Mouse (Mus musculus) kidney, embryonic 14.5 days (tissue): Measurements from ENCODE around the gene Tmed6. TPM values are rescaled to one million over a fixed set of nuclear protein-coding genes. Genes with fewer than 3 reads are reported as not detected.
"Not testable (repeated sequence)": the region's sequence is repeated elsewhere in the genome, so short reads cannot be mapped to it uniquely, and the experiment has no call there.

Source experiments
- ATAC-seq: fragments of 200-750 bp; cut with Nextera tagmentation; 2 replicates; pipeline ENCODE4 v1.8.0; 2017; ENCODE audit warnings: moderate number of reproducible peaks, mild to moderate bottlenecking, moderate TSS enrichment, moderate library complexity; ENCODE audit not compliant: low FRiP score, low TSS enrichment
- H3K27ac ChIP-seq: fragments of 300-500 bp; sonication (generic); 2 replicates; pipeline ENCODE4 v1.5.1; 2014; ENCODE audit warnings: low read depth, mild to moderate bottlenecking, low read length, moderate library complexity, mixed read lengths
- H3K27me3 ChIP-seq: fragments of 300-500 bp; sonication (generic); 2 replicates; pipeline ENCODE4 v1.6.1; 2014; ENCODE audit warnings: mild to moderate bottlenecking, low read length; ENCODE audit not compliant: control insufficient read depth, insufficient read depth
- H3K36me3 ChIP-seq: fragments of 300-500 bp; sonication (generic); 2 replicates; pipeline ENCODE4 v1.6.1; 2014; ENCODE audit warnings: low read length, mixed read lengths; ENCODE audit not compliant: control insufficient read depth, insufficient read depth
- H3K4me1 ChIP-seq: fragments of 300-500 bp; sonication (generic); 2 replicates; pipeline ENCODE4 v1.6.1; 2014; ENCODE audit warnings: low read length, mixed read lengths; ENCODE audit not compliant: control insufficient read depth, insufficient read depth
- H3K4me2 ChIP-seq: fragments of 300-500 bp; sonication (generic); replicated peaks from 2 replicates; pipeline ENCODE4 v1.6.1; 2014; ENCODE audit warnings: low read depth, mild to moderate bottlenecking, low read length
- H3K4me3 ChIP-seq: fragments of 300-500 bp; sonication (generic); 2 replicates; pipeline ENCODE4 v1.5.1; 2014; ENCODE audit warnings: mild to moderate bottlenecking, low read length
- H3K9ac ChIP-seq: fragments of 300-500 bp; sonication (generic); 2 replicates; pipeline ENCODE4 v1.6.1; 2014; ENCODE audit warnings: low read depth, mild to moderate bottlenecking, low read length, moderate library complexity
- H3K9me3 ChIP-seq: fragments of 300-500 bp; sonication (generic); 2 replicates; pipeline ENCODE4 v1.6.1; 2016; ENCODE audit warnings: low read length; ENCODE audit not compliant: control insufficient read depth
- WGBS: fragments of 180-500 bp; shearing (Covaris S2); extraction: QIAGEN DNeasy Blood & Tissue Kit; methylation state at CpG from one replicate; pipeline ENCODE4 v1.1.7; 2014; 5-methylcytosine and 5-hydroxymethylcytosine counted together
- polyA plus RNA-seq: library from polyadenylated mRNA; unstranded; fragments of >200 nt; fragmentation: Nextera tagmentation; extraction: Ambion mirVana; gene quantifications from 2 replicates; pipeline ENCODE4 v1.2.1, GENCODE M21; 2014

The Tmed6 gene
- polyA plus RNA-seq, 1 experiment from 2014 or later = 22.5 TPM

DNA sequence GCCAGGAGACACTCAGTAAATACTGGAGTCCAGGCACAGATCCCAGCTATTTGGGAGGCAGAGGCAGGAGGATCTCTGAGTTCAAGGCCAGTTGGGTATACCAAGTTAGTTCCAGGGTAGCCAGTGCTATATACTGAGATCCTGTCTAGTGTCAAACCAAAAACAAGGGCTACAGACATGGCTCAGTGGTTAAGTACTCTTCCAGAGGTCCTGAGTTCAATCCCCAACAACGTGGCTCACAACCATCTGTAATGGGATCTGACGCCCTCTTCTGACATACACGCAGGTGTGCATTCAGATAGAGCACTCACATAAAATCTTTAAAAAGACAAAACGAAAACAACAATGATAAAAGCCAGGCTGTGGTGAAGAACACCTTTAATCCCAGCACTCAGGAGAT is 16.0 kb downstream of the Tmed6 start:
- WGBS = 93% methylated on average over 4 of the region's 4 CpGs
- peak overlapping the region; percentile 91; the same call in 1 of the 2 replicates for H3K4me3 ChIP-seq
- peak overlapping the region; percentile 89; the same call in 1 of the 2 replicates for H3K4me2 ChIP-seq
- no peak overlapping the region for H3K9ac ChIP-seq
- ATAC-seq = no peak
- no peak overlapping the region; the same call in 1 of the 2 replicates for H3K27ac ChIP-seq
- peaks cover 71% of the 10 kb centered on the region for H3K36me3 ChIP-seq
- H3K27me3 ChIP-seq = no peaks in the 10 kb centered on the region
- H3K4me1 ChIP-seq = 0 out of 2 replicates have a peak, but pooled peaks cover 6% of the 10 kb centered on the region
- H3K9me3 ChIP-seq = no peaks in the 10 kb centered on the region

DNA sequence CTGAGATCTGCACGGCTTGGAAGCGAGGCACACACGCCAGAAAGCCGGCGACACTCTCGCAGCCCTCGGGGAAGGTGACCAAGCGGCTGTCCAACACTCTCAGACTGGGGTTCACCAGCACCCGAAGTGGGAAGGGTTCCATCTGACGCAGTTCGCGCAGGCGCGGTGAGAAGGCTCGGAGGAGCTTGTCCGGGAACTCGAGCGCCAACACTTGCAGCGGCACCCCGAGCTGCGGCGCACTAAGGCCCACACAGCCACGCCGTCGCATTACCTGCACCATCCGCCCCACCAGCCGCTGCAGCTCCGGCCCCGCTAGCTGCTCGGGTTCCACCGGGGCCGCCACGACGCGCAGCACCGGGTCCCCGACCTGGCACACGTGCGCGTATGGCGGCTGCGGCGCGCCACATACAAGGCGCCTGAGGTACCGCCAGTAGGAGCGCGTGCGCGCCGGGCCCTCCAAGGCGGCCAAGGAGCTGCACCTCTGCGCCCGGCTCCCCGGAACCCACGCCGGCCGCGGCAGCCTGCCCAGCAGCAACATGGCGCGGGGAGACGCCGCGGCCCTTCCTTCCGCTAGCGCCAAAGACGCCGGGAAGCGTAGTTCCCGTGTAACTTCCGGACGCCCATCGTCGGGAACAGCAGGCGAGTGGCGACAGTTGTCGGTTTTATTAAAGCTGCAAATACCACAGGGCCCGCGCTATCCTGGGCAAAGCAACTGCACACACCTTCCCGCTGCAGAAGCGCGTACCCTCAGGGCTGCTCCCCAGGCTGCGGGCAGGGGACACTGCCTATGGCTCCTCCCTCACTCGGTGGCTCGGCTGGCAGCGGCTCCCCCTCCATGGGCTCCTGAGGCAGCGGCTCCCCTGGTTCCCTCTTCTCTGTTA is 17.1 kb downstream of the Tmed6 start, which contains the start of gene Pdf:
Pdf (minus strand) TSS at position 554 of the 881 bp plus-strand sequence.
- no peaks in the 10 kb centered on the region for H3K9me3 ChIP-seq
- H3K27me3 ChIP-seq = no peaks in the 10 kb centered on the region
- H3K9ac ChIP-seq = peak within 1 kb of the TSS; percentile 96
- peak; percentile 85 for ATAC-seq
- peak within 1 kb of the TSS; percentile 91 for H3K4me3 ChIP-seq
- WGBS = under 1% methylated on average over 87 of the region's 87 CpGs
- H3K27ac ChIP-seq = peak within 1 kb of the TSS; percentile 97
- 0 out of 2 replicates have a peak, but pooled peaks cover 6% of the 10 kb centered on the region for H3K4me1 ChIP-seq
- peaks cover 73% of the 10 kb centered on the region for H3K36me3 ChIP-seq
- peak within 1 kb of the TSS; percentile 89 for H3K4me2 ChIP-seq

DNA sequence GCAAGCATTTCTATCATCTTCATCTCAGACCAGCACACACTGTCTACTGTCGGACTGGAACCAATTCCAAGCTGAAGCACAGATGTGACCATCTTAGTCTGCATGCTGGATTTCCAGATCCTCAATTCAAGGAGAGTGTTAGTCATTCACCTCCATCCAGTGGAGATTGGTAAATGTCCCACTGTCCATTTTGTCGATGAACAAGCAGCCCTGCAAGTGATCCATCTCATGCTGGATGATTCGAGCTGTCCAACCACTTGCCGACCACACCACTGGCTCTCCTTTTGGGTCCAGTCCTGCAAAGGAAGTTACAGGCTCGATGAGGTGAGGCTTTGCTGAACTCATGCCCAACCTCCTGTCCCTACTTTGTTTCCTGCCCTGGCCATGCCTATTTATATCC is 18.5 kb downstream of the Tmed6 start:
- Histone ChIP-seq H3K27ac (no peak overlapping the region), H3K36me3 (peaks cover 73% of the 10 kb centered on the region), H3K4me1 (0 out of 2 replicates have a peak, but pooled peaks cover 6% of the 10 kb centered on the region), H3K9ac (no peak overlapping the region; the same call in 1 of the 2 replicates), H3K4me3 (no peak overlapping the region), H3K9me3 (no peaks in the 10 kb centered on the region), H3K27me3 (no peaks in the 10 kb centered on the region), H3K4me2 (peak overlapping the region; percentile 89; the same call in 1 of the 2 replicates)
- ATAC-seq = no peak
- WGBS = 81% methylated on average over 5 of the region's 5 CpGs

DNA sequence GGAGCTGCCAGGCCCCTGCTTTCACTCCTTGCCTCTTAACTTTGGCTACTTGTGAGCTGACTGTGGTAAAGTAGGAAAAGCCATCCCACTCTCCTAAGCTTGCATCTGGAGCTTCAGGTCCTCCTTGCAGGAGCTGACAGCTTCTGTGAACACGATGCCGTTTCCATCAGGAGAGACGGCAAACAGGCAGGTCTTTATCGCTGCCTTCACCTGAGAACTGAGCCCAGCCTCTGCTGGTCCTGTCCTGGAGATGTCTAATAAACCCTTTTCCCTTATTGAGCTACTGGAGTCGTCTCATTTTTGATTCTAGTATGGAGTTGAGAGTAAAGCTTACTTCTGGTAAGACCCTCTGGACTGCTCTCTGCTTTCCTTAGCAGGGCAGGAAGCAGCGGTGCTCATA is 20.0 kb downstream of the Tmed6 start:
- 0 out of 2 replicates have a peak, but pooled peaks cover 6% of the 10 kb centered on the region for H3K4me1 ChIP-seq
- no peak overlapping the region for H3K27ac ChIP-seq
- H3K27me3 ChIP-seq = no peaks in the 10 kb centered on the region
- H3K4me3 ChIP-seq = no peak overlapping the region
- no peak overlapping the region for H3K9ac ChIP-seq
- WGBS = 92% methylated on average over 6 of the region's 6 CpGs
- H3K36me3 ChIP-seq = peaks cover 76% of the 10 kb centered on the region
- no peaks in the 10 kb centered on the region for H3K9me3 ChIP-seq
- no peak overlapping the region for H3K4me2 ChIP-seq
- ATAC-seq = no peak

DNA sequence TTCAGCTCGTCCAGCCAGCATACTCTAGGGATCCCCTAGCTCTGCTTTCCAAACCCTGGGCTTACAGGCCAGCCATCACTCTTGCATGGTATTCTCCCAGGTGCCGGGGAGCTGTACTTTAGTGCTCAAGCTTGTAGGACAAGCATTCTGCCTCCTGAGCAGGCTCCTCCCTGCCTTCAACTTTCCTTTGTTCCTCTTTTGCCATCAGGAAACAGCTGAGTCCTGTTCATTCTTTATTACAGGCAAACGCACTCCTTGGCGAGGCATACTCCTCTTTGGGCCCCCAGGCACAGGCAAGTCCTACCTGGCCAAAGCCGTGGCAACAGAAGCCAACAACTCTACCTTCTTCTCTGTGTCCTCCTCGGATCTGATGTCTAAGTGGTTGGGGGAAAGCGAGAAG is 24.8 kb downstream of the Tmed6 start:
- Histone ChIP-seq H3K27me3 (no peaks in the 10 kb centered on the region), H3K27ac (no peak overlapping the region), H3K36me3 (peaks cover 80% of the 10 kb centered on the region), H3K4me1 (no peaks in the 10 kb centered on the region), H3K4me3 (no peak overlapping the region), H3K9me3 (no peaks in the 10 kb centered on the region), H3K9ac (no peak overlapping the region), H3K4me2 (no peak overlapping the region)
- 81% methylated on average over 7 of the region's 7 CpGs for WGBS
- ATAC-seq = no peak

DNA sequence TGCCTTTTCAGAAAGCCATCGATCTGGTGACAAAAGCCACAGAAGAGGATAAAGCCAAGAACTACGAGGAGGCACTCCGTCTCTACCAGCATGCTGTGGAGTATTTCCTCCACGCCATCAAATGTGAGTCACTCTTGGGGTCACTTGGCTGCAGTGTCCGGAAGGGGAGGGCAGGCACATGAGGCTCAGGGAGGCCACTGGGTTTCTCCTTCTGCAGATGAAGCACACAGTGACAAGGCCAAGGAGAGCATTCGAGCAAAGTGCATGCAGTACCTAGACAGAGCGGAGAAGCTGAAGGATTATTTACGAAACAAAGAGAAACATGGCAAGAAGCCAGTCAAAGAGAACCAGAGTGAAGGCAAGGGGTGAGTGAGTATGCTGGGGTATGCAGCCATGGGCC is 28.8 kb downstream of the Tmed6 start:
- H3K36me3 ChIP-seq = peaks cover 40% of the 10 kb centered on the region
- no peak overlapping the region for H3K9ac ChIP-seq
- 79% methylated on average over 8 of the region's 8 CpGs for WGBS
- ATAC-seq = no peak
- H3K27ac ChIP-seq = no peak overlapping the region
- peaks cover 7% of the 10 kb centered on the region; the same call in 1 of the 2 replicates for H3K4me1 ChIP-seq
- no peak overlapping the region for H3K4me3 ChIP-seq
- H3K4me2 ChIP-seq = no peak overlapping the region
- no peaks in the 10 kb centered on the region for H3K9me3 ChIP-seq
- H3K27me3 ChIP-seq = no peaks in the 10 kb centered on the region

DNA sequence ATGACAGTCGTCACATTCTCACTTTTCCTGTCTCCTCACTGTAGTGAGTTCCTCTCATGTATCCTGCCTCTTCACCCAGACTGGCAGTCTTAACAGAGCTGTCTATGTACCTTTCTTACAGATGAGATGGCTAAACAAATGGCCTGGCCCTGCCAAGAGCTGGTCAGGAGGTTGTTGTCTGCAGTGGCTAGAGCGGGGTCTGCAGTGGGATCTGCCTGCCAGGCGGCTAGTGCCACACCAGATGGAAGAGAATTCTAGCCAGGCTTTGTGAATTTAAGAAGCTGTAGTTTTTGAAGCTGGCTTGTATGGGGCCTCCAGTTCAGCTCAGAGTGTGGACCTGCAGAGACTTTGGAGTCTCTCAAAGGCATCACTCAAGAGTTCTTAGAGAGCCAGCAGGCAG is 29.8 kb downstream of the Tmed6 start:
- no peak overlapping the region for H3K27ac ChIP-seq
- H3K4me1 ChIP-seq = peaks cover 7% of the 10 kb centered on the region; the same call in 1 of the 2 replicates
- peaks cover 31% of the 10 kb centered on the region for H3K36me3 ChIP-seq
- ATAC-seq = no peak
- no peaks in the 10 kb centered on the region for H3K9me3 ChIP-seq
- no peak overlapping the region for H3K4me2 ChIP-seq
- H3K27me3 ChIP-seq = no peaks in the 10 kb centered on the region
- no peak overlapping the region for H3K4me3 ChIP-seq
- no peak overlapping the region for H3K9ac ChIP-seq
- 83% methylated on average over 3 of the region's 3 CpGs for WGBS

DNA sequence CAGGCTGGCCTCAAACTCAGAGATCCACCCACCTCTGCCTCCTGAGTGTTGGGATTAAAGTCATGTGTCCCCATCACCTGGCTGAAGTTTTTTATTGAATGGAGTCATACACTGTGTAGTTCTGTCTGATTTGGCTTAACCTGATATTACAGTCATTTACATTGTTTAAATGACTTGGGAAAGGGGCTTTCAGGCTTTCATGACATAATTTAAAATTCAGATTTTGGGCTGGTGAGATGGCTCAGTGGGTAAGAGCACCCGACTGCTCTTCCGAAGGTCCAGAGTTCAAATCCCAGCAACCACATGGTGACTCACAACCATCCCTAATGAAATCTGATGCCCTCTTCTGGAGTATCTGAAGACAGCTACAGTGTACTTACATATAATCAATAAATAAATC is 31.8 kb downstream of the Tmed6 start:
- H3K27me3 ChIP-seq, H3K27ac ChIP-seq, H3K4me3 ChIP-seq, H3K9me3 ChIP-seq, H3K4me1 ChIP-seq, H3K4me2 ChIP-seq, H3K9ac ChIP-seq, ATAC-seq: not testable (repeated sequence)
- peaks cover 12% of the 10 kb centered on the region for H3K36me3 ChIP-seq
- 96% methylated on average over 2 of the region's 2 CpGs for WGBS

DNA sequence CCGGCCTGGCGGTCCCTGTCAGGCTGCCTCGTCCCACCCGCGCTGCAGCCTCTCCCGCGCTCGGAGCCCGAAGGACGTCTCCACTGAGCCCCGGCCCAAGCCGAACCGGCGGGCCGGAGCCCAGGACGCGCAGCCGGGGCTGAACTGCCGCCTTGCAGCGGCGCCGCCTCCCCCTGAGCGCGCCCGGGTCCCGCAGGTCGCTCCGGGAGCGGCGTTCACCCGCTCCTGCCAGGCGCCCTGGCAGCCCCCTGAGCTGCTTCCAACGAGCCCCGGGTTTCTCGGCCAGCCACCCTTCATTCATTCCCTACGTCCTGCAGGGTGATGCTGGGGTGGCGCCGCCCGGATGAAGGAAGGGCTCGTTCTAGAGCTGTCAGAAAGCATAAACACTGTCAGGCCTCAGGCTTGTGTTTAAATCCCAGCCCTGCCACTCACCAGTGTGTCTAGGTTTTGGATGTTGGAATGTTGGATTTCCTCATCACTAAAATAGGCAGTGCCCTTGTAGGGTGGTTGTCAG is 33.8 kb downstream of the Tmed6 start:
- peak overlapping the region; percentile 95 for H3K9ac ChIP-seq
- H3K4me2 ChIP-seq = peak overlapping the region; percentile 82
- peaks cover 7% of the 10 kb centered on the region; the same call in 1 of the 2 replicates for H3K4me1 ChIP-seq
- H3K4me3 ChIP-seq = peak overlapping the region; percentile 94
- ATAC-seq = no peak
- H3K27me3 ChIP-seq = no peaks in the 10 kb centered on the region
- under 1% methylated on average over 33 of the region's 40 CpGs for WGBS
- peaks cover 3% of the 10 kb centered on the region; the same call in 1 of the 2 replicates for H3K36me3 ChIP-seq
- H3K9me3 ChIP-seq = no peaks in the 10 kb centered on the region
- peak overlapping the region; percentile 70 for H3K27ac ChIP-seq
